Mouse (Mus musculus): ENCODE results near the gene Olfr569. TPM values are rescaled to one million over a fixed set of nuclear protein-coding genes. Genes with fewer than 3 reads are reported as not detected.

Olfr569 gene
- polyA plus RNA-seq, 1 experiment from 2014 or later, result not detected

DNA sequence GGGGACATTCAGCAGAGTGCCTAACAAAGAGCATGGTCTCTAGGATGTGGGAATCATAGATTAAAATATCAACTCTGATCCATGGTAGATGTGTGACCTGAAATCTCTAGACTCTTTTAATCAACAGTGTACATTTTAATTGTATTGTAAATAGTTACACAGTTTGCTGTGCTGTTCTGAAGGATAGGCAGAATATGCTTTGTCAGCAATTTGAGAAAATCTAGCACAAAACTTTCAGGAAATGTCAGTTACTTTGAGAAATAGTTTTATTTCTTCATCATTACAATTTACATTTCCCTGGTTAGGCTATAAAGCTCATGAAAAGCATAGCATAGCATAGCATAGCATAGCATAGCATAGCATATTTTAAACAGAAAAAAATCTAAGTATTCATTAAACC lies 34.9 kb downstream of the Olfr569 start:
- Histone ChIP-seq H3K9me3 (ENCODE audit: control insufficient read depth, low read length) (no peaks in the 10 kb centered on the region), H3K27ac (ENCODE audit: low read depth) (no peak overlapping the region), H3K36me3 (ENCODE audit: control insufficient read depth, insufficient read depth, low read length) (no peaks in the 10 kb centered on the region), H3K27me3 (replicated peaks; ENCODE audit: control insufficient read depth, insufficient read depth, low read length) (no peaks in the 10 kb centered on the region), H3K4me2 (ENCODE audit: low read length) (no peak overlapping the region), H3K9ac (ENCODE audit: low read length) (no peak overlapping the region), H3K4me3 (ENCODE audit: low read depth, low read length) (no peak overlapping the region), H3K4me1 (replicated peaks; ENCODE audit: control insufficient read depth, insufficient read depth, low read length) (no peaks in the 10 kb centered on the region)
- DNase-seq (ENCODE audit: low spot score) (no peak), ATAC-seq (replicated peaks; ENCODE audit: low FRiP score, low TSS enrichment, low read depth) (no peak)

Other genes starting within 250 kb of the Olfr569 start
- gene Olfr555, start 232.1 kb downstream of the Olfr569 start, polyA plus RNA-seq (2014; fragmentation: Nextera tagmentation; extraction: Ambion mirVana), result not detected in 2 replicates
- gene Olfr556, start 226.0 kb downstream of the Olfr569 start, polyA plus RNA-seq (2014; fragmentation: Nextera tagmentation; extraction: Ambion mirVana), result not detected in 2 replicates
- 13.5 and 14.2 TPM in 2 replicates for gene Trim68, start 203.6 kb downstream of the Olfr569 start, polyA plus RNA-seq (2014; fragmentation: Nextera tagmentation; extraction: Ambion mirVana)
- gene Olfr557, start 195.0 kb downstream of the Olfr569 start, polyA plus RNA-seq (2014; fragmentation: Nextera tagmentation; extraction: Ambion mirVana), result not detected in 2 replicates
- gene Olfr558, start 188.7 kb downstream of the Olfr569 start, polyA plus RNA-seq (2014; fragmentation: Nextera tagmentation; extraction: Ambion mirVana), result 0.11 TPM in 1 of 2 replicates, not detected in the other
- not detected in 2 replicates for gene Olfr33, start 171.8 kb downstream of the Olfr569 start, polyA plus RNA-seq (2014; fragmentation: Nextera tagmentation; extraction: Ambion mirVana)
- not detected in 2 replicates for gene Olfr559, start 163.4 kb downstream of the Olfr569 start, polyA plus RNA-seq (2014; fragmentation: Nextera tagmentation; extraction: Ambion mirVana)
- gene Olfr560, start 131.5 kb downstream of the Olfr569 start, polyA plus RNA-seq (2014; fragmentation: Nextera tagmentation; extraction: Ambion mirVana), result 0.15 TPM in 1 of 2 replicates, not detected in the other
- 0.31 and 0.39 TPM in 2 replicates for gene Olfr78, start 131.4 kb downstream of the Olfr569 start, polyA plus RNA-seq (2014; fragmentation: Nextera tagmentation; extraction: Ambion mirVana)
- not detected in 2 replicates for gene Olfr561, start 119.7 kb downstream of the Olfr569 start, polyA plus RNA-seq (2014; fragmentation: Nextera tagmentation; extraction: Ambion mirVana)
- not detected in 2 replicates for gene Olfr564, start 87.4 kb downstream of the Olfr569 start, polyA plus RNA-seq (2014; fragmentation: Nextera tagmentation; extraction: Ambion mirVana)
- not detected in 2 replicates for gene Olfr566, start 32.1 kb downstream of the Olfr569 start, polyA plus RNA-seq (2014; fragmentation: Nextera tagmentation; extraction: Ambion mirVana)
- gene Olfr568, start 13.8 kb downstream of the Olfr569 start, polyA plus RNA-seq (2014; fragmentation: Nextera tagmentation; extraction: Ambion mirVana), result not detected in 2 replicates
- not detected in 2 replicates for gene Olfr570, start 3.7 kb upstream of the Olfr569 start, polyA plus RNA-seq (2014; fragmentation: Nextera tagmentation; extraction: Ambion mirVana)
- not detected in 2 replicates for gene Olfr571, start 26.7 kb upstream of the Olfr569 start, polyA plus RNA-seq (2014; fragmentation: Nextera tagmentation; extraction: Ambion mirVana)
- gene Olfr572, start 33.5 kb upstream of the Olfr569 start, polyA plus RNA-seq (2014; fragmentation: Nextera tagmentation; extraction: Ambion mirVana), result not detected in 2 replicates
- not detected in 2 replicates for gene Olfr573-ps1, start 51.7 kb upstream of the Olfr569 start, polyA plus RNA-seq (2014; fragmentation: Nextera tagmentation; extraction: Ambion mirVana)
- gene Olfr574, start 57.6 kb upstream of the Olfr569 start, polyA plus RNA-seq (2014; fragmentation: Nextera tagmentation; extraction: Ambion mirVana), result not detected in 2 replicates
- not detected in 2 replicates for gene Olfr575, start 67.9 kb upstream of the Olfr569 start, polyA plus RNA-seq (2014; fragmentation: Nextera tagmentation; extraction: Ambion mirVana)
- gene Olfr576, start 71.8 kb upstream of the Olfr569 start, polyA plus RNA-seq (2014; fragmentation: Nextera tagmentation; extraction: Ambion mirVana), result not detected in 2 replicates
- gene Olfr577, start 85.1 kb upstream of the Olfr569 start, polyA plus RNA-seq (2014; fragmentation: Nextera tagmentation; extraction: Ambion mirVana), result not detected in 2 replicates
- gene Olfr578, start 98.4 kb upstream of the Olfr569 start, polyA plus RNA-seq (2014; fragmentation: Nextera tagmentation; extraction: Ambion mirVana), result not detected in 2 replicates
- not detected in 2 replicates for gene Olfr582, start 147.1 kb upstream of the Olfr569 start, polyA plus RNA-seq (2014; fragmentation: Nextera tagmentation; extraction: Ambion mirVana)
- not detected in 2 replicates for gene Olfr583, start 160.4 kb upstream of the Olfr569 start, polyA plus RNA-seq (2014; fragmentation: Nextera tagmentation; extraction: Ambion mirVana)
- gene Olfr584, start 191.0 kb upstream of the Olfr569 start, polyA plus RNA-seq (2014; fragmentation: Nextera tagmentation; extraction: Ambion mirVana), result not detected in 2 replicates
- gene Olfr585, start 206.8 kb upstream of the Olfr569 start, polyA plus RNA-seq (2014; fragmentation: Nextera tagmentation; extraction: Ambion mirVana), result not detected in 2 replicates
- gene Olfr586, start 234.8 kb upstream of the Olfr569 start, polyA plus RNA-seq (2014; fragmentation: Nextera tagmentation; extraction: Ambion mirVana), result not detected in 2 replicates
- gene Olfr588-ps1, start 250.0 kb upstream of the Olfr569 start, polyA plus RNA-seq (2014; fragmentation: Nextera tagmentation; extraction: Ambion mirVana), result not detected in 2 replicates